18 mouse cellular contexts compared by ENCODE assay signal in genomic region chr7:58448727-58449126, GRCm38 (mm10).
DNase-seq lines count a peak whose midpoint lies in the region; ATAC-seq and TF ChIP-seq lines count a peak whose summit lies in the region.
"Had no signal": no experiment of that assay in that cellular context is flagged by ENCODE, and none has a peak within 500 bp of the region (broad histone marks: within the 10 kb centered on the region; RNA-seq: fewer than 3 reads in every experiment).

No protein-coding gene starts in this region.

- H3ac ChIP-seq in myocyte (ENCODE audit: control insufficient read depth, insufficient read length) = no peak overlapping the region

- no peaks in the 10 kb centered on the region for H3K36me3 ChIP-seq in liver, adult 2 months (ENCODE audit: control insufficient read depth, insufficient read depth, low read length)
- no peaks in the 10 kb centered on the region for H3K36me3 ChIP-seq in liver, embryonic 12.5 days
- H3K36me3 ChIP-seq in myocyte (ENCODE audit: control insufficient read depth, insufficient read depth) = no peaks in the 10 kb centered on the region
- H3K36me3 ChIP-seq: heart, embryonic 13.5 days; hindbrain, embryonic 12.5 days; limb, embryonic 12.5 days had no signal

- intact Hi-C loops in left cerebral cortex, postnatal 10 days (cut with DNase I) = no loop called here

- H3K4me1 ChIP-seq in liver, adult 2 months (ENCODE audit: control insufficient read depth, insufficient read depth, low read length) = no peaks in the 10 kb centered on the region
- no peaks in the 10 kb centered on the region for H3K4me1 ChIP-seq in liver, embryonic 12.5 days
- H3K4me1 ChIP-seq: heart, embryonic 13.5 days; hindbrain, embryonic 12.5 days; limb, embryonic 12.5 days; megakaryocyte, embryonic 14.5 days had no signal

- H3K27ac ChIP-seq in liver, adult 2 months (replicated peaks; ENCODE audit: insufficient read depth, low read depth, low read length) = no peak overlapping the region
- no peak overlapping the region for H3K27ac ChIP-seq in liver, embryonic 12.5 days
- H3K27ac ChIP-seq: heart, embryonic 13.5 days; hindbrain, embryonic 12.5 days; limb, embryonic 12.5 days had no signal

- ATAC-seq in liver, embryonic 12.5 days = no peak
- ATAC-seq: liver, postnatal 0 days had no signal

- no peaks in the 10 kb centered on the region for H3K9me3 ChIP-seq in liver, embryonic 12.5 days (replicated peaks)
- H3K9me3 ChIP-seq: heart, embryonic 13.5 days; hindbrain, embryonic 12.5 days; limb, embryonic 12.5 days had no signal

- H3K4me3 ChIP-seq in liver, adult 2 months (ENCODE audit: insufficient read depth, low read depth, low read length) = no peak overlapping the region
- no peak overlapping the region for H3K4me3 ChIP-seq in liver, embryonic 12.5 days
- no peak overlapping the region for H3K4me3 ChIP-seq in myocyte
- H3K4me3 ChIP-seq: heart, embryonic 13.5 days; hindbrain, embryonic 12.5 days; limb, embryonic 12.5 days; megakaryocyte, embryonic 14.5 days had no signal

- H3K27me3 ChIP-seq in liver, adult 2 months (ENCODE audit: control insufficient read depth, insufficient read depth, low read length) = no peaks in the 10 kb centered on the region
- H3K27me3 ChIP-seq in liver, embryonic 12.5 days (replicated peaks) = no peaks in the 10 kb centered on the region
- H3K27me3 ChIP-seq in myocyte (ENCODE audit: control insufficient read depth, insufficient read depth, insufficient read length) = no peaks in the 10 kb centered on the region
- H3K27me3 ChIP-seq: heart, embryonic 13.5 days; hindbrain, embryonic 12.5 days; limb, embryonic 12.5 days; megakaryocyte, embryonic 14.5 days had no signal

- DNase-seq in liver, adult 2 months (ENCODE audit: extremely low read depth, low read depth, low spot score) = peak; percentile 8
- DNase-seq in CD8-positive naive resting alpha-beta T cell, adult 2 months (ENCODE audit: low read depth in 2 of 2, low spot score in 2 of 2) = peak; percentile 73 to 74
- peak; percentile 52 for DNase-seq in thymus, postnatal 25 days
- no peak for DNase-seq in frontal cortex, postnatal 36 days (ENCODE audit: low spot score in 2 of 2)
- no peak for DNase-seq in cerebellum, adult 8-10 months
- no peak for DNase-seq in left cerebral cortex, postnatal 10 days (ENCODE audit: extremely low spot score in 1 of 2, low spot score in 2 of 2)
- DNase-seq: B cell, adult 2 months; cerebellum, adult 18-20 months; gastrocnemius, postnatal 14 days; kidney, adult 11 months; kidney, postnatal 14 days; liver, postnatal 0 days had no signal

- H3K4me2 ChIP-seq in liver, embryonic 12.5 days = no peak overlapping the region
- H3K4me2 ChIP-seq in myocyte (ENCODE audit: low read depth) = peak overlapping the region; percentile 52
- H3K4me2 ChIP-seq: heart, embryonic 13.5 days; hindbrain, embryonic 12.5 days; limb, embryonic 12.5 days had no signal

- TF ChIP-seq POLR2A in liver, adult 2 months (IDR thresholded peaks at IDR 0.05; ENCODE audit: extremely low read depth, insufficient read depth, low read length) = no peak
- TF ChIP-seq POLR2A in myocyte (IDR thresholded peaks at IDR 0.05; ENCODE audit: insufficient read length, low read depth) = no peak

- no peak overlapping the region for H3K9ac ChIP-seq in liver, adult 2 months (ENCODE audit: low read depth, low read length)
- H3K9ac ChIP-seq in liver, embryonic 12.5 days = no peak overlapping the region
- H3K9ac ChIP-seq: heart, embryonic 13.5 days; hindbrain, embryonic 12.5 days; limb, embryonic 12.5 days; liver, postnatal 0 days had no signal

- H3K79me2 ChIP-seq in liver, adult 2 months (ENCODE audit: control insufficient read depth, insufficient read depth, low read length) = no peaks in the 10 kb centered on the region
- H3K79me2 ChIP-seq in myocyte (ENCODE audit: control insufficient read depth, insufficient read depth) = no peaks in the 10 kb centered on the region

- TF ChIP-seq CTCF in liver, adult 2 months (IDR thresholded peaks at IDR 0.05; ENCODE audit: low read depth, low read length) = no peak

- WGBS in liver, adult 2 months = 56% methylated on average over 3 of the region's 3 CpGs
- 31% methylated on average over 3 of the region's 3 CpGs for WGBS in liver, embryonic 12.5 days (ENCODE audit: insufficient replicate concordance)

TF ChIP-seq in myocyte, 11 proteins besides CTCF, POLR2A, EP300 and RAD21:
- no peak for TF ChIP-seq MYOD1 (IDR thresholded peaks at IDR 0.05; ENCODE audit: control insufficient read depth in 1 of 3, insufficient read length in 2 of 3, low read depth in 2 of 3)
- TF ChIP-seq CEBPB (IDR thresholded peaks at IDR 0.05; ENCODE audit: insufficient read depth, poor library complexity, severe bottlenecking) = peak; percentile 79; the same call in 1 of the 2 replicates
- no peak for TF ChIP-seq MYOG (IDR thresholded peaks at IDR 0.05; ENCODE audit: control insufficient read depth in 1 of 3, insufficient read depth in 1 of 3, insufficient read length in 2 of 3, low read depth in 2 of 3)

Comparison
In these comparisons a context has a peak if more than half of its experiments do, and no peak if none do; other contexts are left out.
1. DNase-seq: peak in liver, adult 2 months (single experiment), CD8-positive naive resting alpha-beta T cell, adult 2 months (2 of 2) and thymus, postnatal 25 days (single experiment); none in frontal cortex, postnatal 36 days (0 of 2), cerebellum, adult 8-10 months (single experiment) and left cerebral cortex, postnatal 10 days (0 of 2).